Mouse (Mus musculus): Measurements from ENCODE around the gene Rasip1. TPM values are rescaled to one million over a fixed set of nuclear protein-coding genes. Genes with fewer than 3 reads are reported as not detected.

The Rasip1 gene
- polyA plus RNA-seq, 1 experiment from 2014 or later, result 3.4 TPM

DNA sequence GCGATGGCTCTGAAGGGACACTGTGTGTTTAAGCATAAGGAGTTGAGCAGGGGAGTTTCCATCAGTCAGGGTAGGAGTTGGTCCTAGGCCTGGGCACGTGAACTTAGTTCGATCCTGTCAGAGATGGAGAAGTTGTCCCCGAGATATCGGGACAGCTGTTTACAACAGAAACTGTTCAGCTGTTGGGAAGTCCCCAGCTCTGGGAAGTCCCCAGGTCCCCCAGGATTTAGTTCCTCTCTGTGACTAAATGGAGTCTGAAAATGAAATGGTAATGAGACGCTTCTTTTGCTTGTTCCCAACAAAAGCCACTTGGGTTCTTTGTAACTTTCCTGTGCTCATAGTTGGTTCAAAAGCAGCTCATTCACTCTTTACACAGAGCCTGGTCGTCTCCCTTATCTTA lies 35.4 kb upstream of the Rasip1 start:
- H3K36me3 ChIP-seq (replicated peaks; ENCODE audit: insufficient read depth, low read length), result peaks cover 5% of the 10 kb centered on the region; the same call in 1 of the 2 replicates
- ATAC-seq (no peak), DNase-seq (no peak)
- no peaks in the 10 kb centered on the region for H3K27me3 ChIP-seq (ENCODE audit: insufficient read depth, low read length)
- no peaks in the 10 kb centered on the region for H3K9me3 ChIP-seq (ENCODE audit: low read length)
- H3K27ac ChIP-seq (ENCODE audit: low read depth), result no peak overlapping the region
- H3K4me3 ChIP-seq (ENCODE audit: low read depth, low read length), result no peak overlapping the region
- 0 out of 2 replicates have a peak, but pooled peaks cover 6% of the 10 kb centered on the region for H3K4me1 ChIP-seq (ENCODE audit: insufficient read depth)
- no peak overlapping the region for H3K4me2 ChIP-seq (ENCODE audit: low read depth, low read length)
- TF ChIP-seq EP300 (IDR thresholded peaks at IDR 0.05; ENCODE audit: low read depth) (no peak), CTCF (IDR thresholded peaks at IDR 0.05; ENCODE audit: low read depth) (no peak)
- H3K9ac ChIP-seq (replicated peaks), result no peak overlapping the region
- 59% methylated on average over 7 of the region's 7 CpGs for WGBS (ENCODE audit: insufficient replicate concordance)

DNA sequence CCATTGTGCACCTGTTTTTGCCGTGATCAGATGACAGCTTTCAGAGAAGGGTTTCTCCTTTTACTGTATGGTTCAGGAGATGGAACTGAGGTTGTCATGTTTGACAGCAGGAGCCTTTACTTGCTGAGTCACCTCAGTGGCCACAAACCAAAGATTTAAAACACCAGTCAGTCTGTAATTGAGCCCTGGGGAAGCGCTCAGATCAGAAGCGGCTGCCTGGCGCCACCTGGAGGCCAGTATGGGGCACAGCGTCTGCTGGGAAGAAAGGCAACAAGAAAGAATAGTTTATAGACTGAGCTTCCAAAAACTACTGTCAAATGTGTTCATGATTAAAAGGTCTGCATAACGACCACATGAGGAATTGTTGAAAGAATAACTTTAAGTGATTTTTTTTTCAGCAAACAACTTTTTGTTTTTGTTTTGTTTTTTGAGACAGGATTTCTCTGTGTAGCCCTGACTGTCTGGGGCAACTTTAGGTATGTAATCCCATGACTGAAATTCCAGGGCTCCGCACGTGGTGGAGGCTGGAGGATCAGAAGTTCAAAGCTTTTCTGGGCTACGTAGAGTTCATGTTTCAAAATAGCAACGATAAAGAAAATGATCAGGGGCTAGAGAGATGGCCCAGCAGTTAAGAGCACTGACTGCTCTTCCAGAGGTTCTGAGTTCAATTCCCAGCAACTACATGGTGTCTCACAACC lies 34.0 kb upstream of the Rasip1 start:
- WGBS (ENCODE audit: insufficient replicate concordance), result 20% methylated on average over 10 of the region's 10 CpGs
- H3K4me3 ChIP-seq (ENCODE audit: low read depth, low read length), result no peak overlapping the region
- TF ChIP-seq EP300 (IDR thresholded peaks at IDR 0.05; ENCODE audit: low read depth) (no peak), CTCF (IDR thresholded peaks at IDR 0.05; ENCODE audit: low read depth) (peak; percentile 95)
- no peaks in the 10 kb centered on the region for H3K36me3 ChIP-seq (replicated peaks; ENCODE audit: insufficient read depth, low read length)
- H3K27ac ChIP-seq (ENCODE audit: low read depth), result no peak overlapping the region
- DNase-seq, result peak; percentile 79
- H3K4me1 ChIP-seq (ENCODE audit: insufficient read depth), result peaks cover 9% of the 10 kb centered on the region; the same call in 1 of the 2 replicates
- no peaks in the 10 kb centered on the region for H3K9me3 ChIP-seq (ENCODE audit: low read length)
- H3K9ac ChIP-seq (replicated peaks), result no peak overlapping the region
- ATAC-seq, result peak; percentile 11; the same call in 1 of the 2 replicates
- no peak overlapping the region for H3K4me2 ChIP-seq (ENCODE audit: low read depth, low read length)
- H3K27me3 ChIP-seq (ENCODE audit: insufficient read depth, low read length), result no peaks in the 10 kb centered on the region

DNA sequence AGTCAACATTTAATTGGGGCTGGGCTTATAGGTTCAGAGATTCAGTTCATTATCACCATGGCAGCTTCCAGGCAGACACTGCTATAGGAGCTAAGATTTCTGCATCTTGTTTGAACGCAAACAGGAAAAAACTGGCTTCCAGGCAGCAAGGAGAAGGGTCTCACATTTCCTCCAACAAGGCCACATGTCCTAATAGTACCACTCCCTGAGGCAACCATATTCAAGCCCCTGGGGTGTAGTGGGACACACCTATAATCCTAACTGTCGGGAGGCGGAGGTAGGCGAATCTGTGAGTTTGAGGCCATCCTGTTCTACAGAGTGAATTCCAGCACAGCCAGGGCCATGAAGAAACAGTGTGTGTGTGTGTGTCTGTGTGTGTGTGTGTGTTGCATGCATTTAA lies 32.1 kb upstream of the Rasip1 start:
- H3K9me3 ChIP-seq (ENCODE audit: low read length), result no peaks in the 10 kb centered on the region
- WGBS (ENCODE audit: insufficient replicate concordance), result 84% methylated on average over 4 of the region's 4 CpGs
- peaks cover 10% of the 10 kb centered on the region for H3K4me1 ChIP-seq (ENCODE audit: insufficient read depth)
- H3K36me3 ChIP-seq (replicated peaks; ENCODE audit: insufficient read depth, low read length), result no peaks in the 10 kb centered on the region
- ATAC-seq, result no peak
- H3K4me2 ChIP-seq (ENCODE audit: low read depth, low read length), result no peak overlapping the region
- H3K9ac ChIP-seq (replicated peaks), result no peak overlapping the region
- no peak for DNase-seq
- TF ChIP-seq EP300 (IDR thresholded peaks at IDR 0.05; ENCODE audit: low read depth), result no peak
- TF ChIP-seq CTCF (IDR thresholded peaks at IDR 0.05; ENCODE audit: low read depth), result no peak
- H3K27ac ChIP-seq (ENCODE audit: low read depth), result no peak overlapping the region
- no peaks in the 10 kb centered on the region for H3K27me3 ChIP-seq (ENCODE audit: insufficient read depth, low read length)
- H3K4me3 ChIP-seq (ENCODE audit: low read depth, low read length), result no peak overlapping the region

DNA sequence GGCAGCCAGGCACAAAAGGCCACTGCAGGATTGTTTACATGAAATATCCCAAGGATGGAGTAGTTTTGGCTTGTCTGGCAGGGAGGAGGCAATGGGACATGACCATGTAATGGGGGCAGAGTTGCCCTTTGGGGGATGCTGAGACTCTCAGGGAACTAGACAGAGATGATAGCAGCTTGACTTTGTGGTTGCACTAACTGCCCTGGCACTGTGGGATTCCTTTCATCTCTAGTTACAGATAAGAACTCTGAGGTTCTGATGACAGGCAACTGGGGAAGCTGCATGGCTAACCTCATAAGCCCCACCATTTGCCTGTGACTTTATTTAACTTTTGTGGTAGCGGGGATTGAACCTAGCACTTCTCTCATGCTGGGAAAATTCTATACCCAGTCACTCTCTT lies 31.2 kb upstream of the Rasip1 start:
- no peak overlapping the region for H3K27ac ChIP-seq (ENCODE audit: low read depth)
- peaks cover 10% of the 10 kb centered on the region for H3K4me1 ChIP-seq (ENCODE audit: insufficient read depth)
- no peak for DNase-seq
- no peak for ATAC-seq
- no peaks in the 10 kb centered on the region for H3K36me3 ChIP-seq (replicated peaks; ENCODE audit: insufficient read depth, low read length)
- 57% methylated on average over 1 of the region's 1 CpGs for WGBS (ENCODE audit: insufficient replicate concordance)
- H3K9me3 ChIP-seq (ENCODE audit: low read length), result no peaks in the 10 kb centered on the region
- H3K9ac ChIP-seq (replicated peaks), result no peak overlapping the region
- H3K27me3 ChIP-seq (ENCODE audit: insufficient read depth, low read length), result no peaks in the 10 kb centered on the region
- TF ChIP-seq EP300 (IDR thresholded peaks at IDR 0.05; ENCODE audit: low read depth), result no peak
- H3K4me3 ChIP-seq (ENCODE audit: low read depth, low read length), result no peak overlapping the region
- H3K4me2 ChIP-seq (ENCODE audit: low read depth, low read length), result no peak overlapping the region

DNA sequence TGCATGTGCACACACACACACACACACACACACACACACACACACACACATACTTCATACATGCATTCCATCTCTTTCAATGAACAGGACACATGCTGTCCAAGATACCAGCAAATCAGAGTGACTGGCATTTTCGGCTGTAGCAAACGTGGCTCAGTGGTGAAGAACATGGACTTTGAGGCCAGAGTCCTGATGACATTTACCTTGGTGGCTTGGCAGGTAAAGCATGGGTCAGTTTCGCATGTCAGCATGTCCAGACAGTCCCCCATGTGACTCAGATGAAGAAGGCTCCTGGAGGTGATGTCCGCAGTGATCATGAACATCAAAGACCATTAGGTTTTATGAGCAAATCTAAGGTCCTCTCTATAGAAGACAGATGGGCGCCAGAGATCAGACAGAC lies 30.3 kb upstream of the Rasip1 start:
- Histone ChIP-seq H3K36me3 (replicated peaks; ENCODE audit: insufficient read depth, low read length) (no peaks in the 10 kb centered on the region), H3K9me3 (ENCODE audit: low read length) (no peaks in the 10 kb centered on the region), H3K4me2 (ENCODE audit: low read depth, low read length) (no peak overlapping the region), H3K4me3 (ENCODE audit: low read depth, low read length) (no peak overlapping the region), H3K9ac (replicated peaks) (no peak overlapping the region), H3K27ac (ENCODE audit: low read depth) (peak overlapping the region; percentile 29; the same call in 1 of the 2 replicates), H3K27me3 (ENCODE audit: insufficient read depth, low read length) (no peaks in the 10 kb centered on the region), H3K4me1 (ENCODE audit: insufficient read depth) (peaks cover 10% of the 10 kb centered on the region)
- WGBS (ENCODE audit: insufficient replicate concordance), result 65% methylated on average over 5 of the region's 5 CpGs
- DNase-seq (no peak), ATAC-seq (peak; percentile 53)
- no peak for TF ChIP-seq EP300 (IDR thresholded peaks at IDR 0.05; ENCODE audit: low read depth)
- no peak for TF ChIP-seq CTCF (IDR thresholded peaks at IDR 0.05; ENCODE audit: low read depth)

DNA sequence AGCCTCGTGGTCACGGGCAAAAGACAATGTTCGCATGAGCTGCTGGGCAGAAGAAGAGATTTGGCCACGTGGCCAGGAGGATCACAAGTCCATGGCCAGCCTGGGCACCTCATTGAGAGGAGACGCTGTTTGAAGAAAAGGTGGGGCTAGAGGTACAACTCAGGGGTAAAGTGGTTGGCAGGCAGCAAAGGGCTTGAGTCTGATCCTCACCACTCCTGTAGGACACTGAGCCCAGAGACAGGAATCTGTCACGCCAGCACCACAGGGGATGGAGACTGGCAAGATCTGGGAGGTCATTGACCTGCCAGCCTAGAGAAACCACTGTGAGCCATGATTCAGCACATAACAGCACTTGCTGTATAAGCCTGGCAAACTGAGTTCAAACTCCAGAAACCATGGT lies 29.8 kb upstream of the Rasip1 start:
- peak overlapping the region; percentile 29; the same call in 1 of the 2 replicates for H3K27ac ChIP-seq (ENCODE audit: low read depth)
- DNase-seq, result no peak
- H3K9ac ChIP-seq (replicated peaks), result no peak overlapping the region
- H3K9me3 ChIP-seq (ENCODE audit: low read length), result no peaks in the 10 kb centered on the region
- no peaks in the 10 kb centered on the region for H3K36me3 ChIP-seq (replicated peaks; ENCODE audit: insufficient read depth, low read length)
- H3K27me3 ChIP-seq (ENCODE audit: insufficient read depth, low read length), result no peaks in the 10 kb centered on the region
- no peak overlapping the region for H3K4me3 ChIP-seq (ENCODE audit: low read depth, low read length)
- TF ChIP-seq EP300 (IDR thresholded peaks at IDR 0.05; ENCODE audit: low read depth) (no peak), CTCF (IDR thresholded peaks at IDR 0.05; ENCODE audit: low read depth) (no peak)
- H3K4me2 ChIP-seq (ENCODE audit: low read depth, low read length), result no peak overlapping the region
- 84% methylated on average over 6 of the region's 6 CpGs for WGBS (ENCODE audit: insufficient replicate concordance)
- H3K4me1 ChIP-seq (ENCODE audit: insufficient read depth), result peaks cover 10% of the 10 kb centered on the region
- no peak for ATAC-seq
